Mouse (Mus musculus): ENCODE measurements around the gene Emc9. TPM values are rescaled to one million over a fixed set of nuclear protein-coding genes. Genes with fewer than 3 reads are reported as not detected.

Gene Emc9
- polyA plus RNA-seq, 1 experiment from 2014 or later: 2.1 TPM

GRCm38 (mm10) chr14:55554635-55555034, 30.5 kb downstream of the Emc9 start:
- no peak overlapping the region for H3K4me2 ChIP-seq
- H3K27ac ChIP-seq (ENCODE audit: low read depth): no peak overlapping the region
- H3K4me1 ChIP-seq (ENCODE audit: insufficient read depth): no peaks in the 10 kb centered on the region
- H3K36me3 ChIP-seq (ENCODE audit: insufficient read depth): peaks cover 7% of the 10 kb centered on the region; the same call in 1 of the 2 replicates
- H3K9ac ChIP-seq: no peak overlapping the region
- ATAC-seq (ENCODE audit: insufficient read depth) (no peak), DNase-seq (no peak)
- no peaks in the 10 kb centered on the region for H3K27me3 ChIP-seq (ENCODE audit: insufficient read depth, low read length)
- H3K4me3 ChIP-seq (ENCODE audit: low read depth, low read length): no peak overlapping the region
- H3K9me3 ChIP-seq (ENCODE audit: low read depth, low read length): no peaks in the 10 kb centered on the region
- no peak for TF ChIP-seq CTCF (IDR thresholded peaks at IDR 0.05; ENCODE audit: low read depth)

DNA sequence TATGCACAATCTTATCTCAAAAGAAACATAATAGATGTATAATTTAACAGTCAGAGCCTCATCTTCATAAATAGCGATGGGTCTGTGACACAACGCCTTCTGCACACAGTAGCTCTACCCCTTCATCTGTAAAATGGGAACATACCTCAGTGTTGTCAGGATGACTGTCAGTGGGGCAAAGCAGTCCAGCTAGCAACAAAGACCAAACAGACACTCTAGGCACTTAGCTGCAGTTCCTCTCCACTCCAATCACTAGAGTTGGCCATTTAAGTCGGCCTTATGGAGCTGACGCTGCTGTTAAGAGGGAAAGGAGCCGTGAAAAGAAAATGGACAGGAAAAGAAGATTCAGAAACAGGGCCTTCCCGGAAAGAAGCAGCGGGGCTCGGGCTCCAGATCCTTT, 33.3 kb downstream of the Emc9 start:
- no peak overlapping the region for H3K9ac ChIP-seq
- no peak for TF ChIP-seq CTCF (IDR thresholded peaks at IDR 0.05; ENCODE audit: low read depth)
- ATAC-seq (ENCODE audit: insufficient read depth): no peak
- H3K9me3 ChIP-seq (ENCODE audit: low read depth, low read length): no peaks in the 10 kb centered on the region
- no peak overlapping the region for H3K4me3 ChIP-seq (ENCODE audit: low read depth, low read length)
- no peaks in the 10 kb centered on the region for H3K4me1 ChIP-seq (ENCODE audit: insufficient read depth)
- no peak for DNase-seq
- H3K4me2 ChIP-seq: no peak overlapping the region
- 87% methylated on average over 8 of the region's 8 CpGs for WGBS
- no peak overlapping the region for H3K27ac ChIP-seq (ENCODE audit: low read depth)
- no peaks in the 10 kb centered on the region for H3K27me3 ChIP-seq (ENCODE audit: insufficient read depth, low read length)
- peaks cover 34% of the 10 kb centered on the region for H3K36me3 ChIP-seq (ENCODE audit: insufficient read depth)

DNA sequence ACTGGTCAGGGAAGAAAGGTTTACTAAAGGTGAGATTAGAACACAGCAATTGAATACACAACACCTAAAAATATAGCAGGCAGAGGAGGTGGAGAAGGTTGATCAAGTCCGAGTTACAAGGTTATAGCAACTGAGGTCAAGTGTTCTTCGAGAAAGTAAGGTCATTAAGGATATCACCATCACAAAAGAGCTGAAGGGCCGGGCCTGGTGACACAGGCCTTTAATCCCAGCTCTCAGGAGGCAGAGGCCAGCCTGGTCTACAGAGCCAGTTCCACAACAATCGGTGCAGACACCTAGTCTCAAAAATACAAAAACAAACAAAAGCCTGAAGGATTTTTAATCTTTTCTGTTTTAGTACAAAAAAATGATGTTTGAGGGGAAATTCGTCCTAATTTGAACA, 33.8 kb downstream of the Emc9 start:
- Histone ChIP-seq H3K27ac (ENCODE audit: low read depth) (no peak overlapping the region), H3K36me3 (ENCODE audit: insufficient read depth) (peaks cover 37% of the 10 kb centered on the region), H3K9me3 (ENCODE audit: low read depth, low read length) (no peaks in the 10 kb centered on the region), H3K4me3 (ENCODE audit: low read depth, low read length) (no peak overlapping the region), H3K9ac (no peak overlapping the region), H3K27me3 (ENCODE audit: insufficient read depth, low read length) (no peaks in the 10 kb centered on the region), H3K4me2 (no peak overlapping the region), H3K4me1 (ENCODE audit: insufficient read depth) (no peaks in the 10 kb centered on the region)
- TF ChIP-seq CTCF (IDR thresholded peaks at IDR 0.05; ENCODE audit: low read depth): no peak
- DNase-seq: no peak
- WGBS: 59% methylated on average over 5 of the region's 5 CpGs
- ATAC-seq (ENCODE audit: insufficient read depth): no peak

- no peak for DNase-seq
- TF ChIP-seq CTCF (IDR thresholded peaks at IDR 0.05; ENCODE audit: low read depth): no peak
- H3K36me3 ChIP-seq (ENCODE audit: insufficient read depth): peaks cover 48% of the 10 kb centered on the region
- 88% methylated on average over 6 of the region's 6 CpGs for WGBS
- H3K9me3 ChIP-seq (ENCODE audit: low read depth, low read length): no peaks in the 10 kb centered on the region
- ATAC-seq (ENCODE audit: insufficient read depth): no peak
- no peak overlapping the region for H3K4me3 ChIP-seq (ENCODE audit: low read depth, low read length)
- H3K4me1 ChIP-seq (ENCODE audit: insufficient read depth): no peaks in the 10 kb centered on the region
- no peak overlapping the region for H3K9ac ChIP-seq
- no peak overlapping the region for H3K27ac ChIP-seq (ENCODE audit: low read depth)
- H3K4me2 ChIP-seq: no peak overlapping the region
- H3K27me3 ChIP-seq (ENCODE audit: insufficient read depth, low read length): no peaks in the 10 kb centered on the region
Observed at GRCm38 (mm10) chr14:55550191-55550590, 34.9 kb downstream of the Emc9 start.

GRCm38 (mm10) chr14:55544334-55544733, 40.8 kb downstream of the Emc9 start:
- no peak for DNase-seq
- Histone ChIP-seq H3K27ac (ENCODE audit: low read depth) (no peak overlapping the region), H3K27me3 (ENCODE audit: insufficient read depth, low read length) (no peaks in the 10 kb centered on the region), H3K9me3 (ENCODE audit: low read depth, low read length) (no peaks in the 10 kb centered on the region), H3K36me3 (ENCODE audit: insufficient read depth) (peaks cover 68% of the 10 kb centered on the region), H3K4me1 (ENCODE audit: insufficient read depth) (peaks cover 4% of the 10 kb centered on the region; the same call in 1 of the 2 replicates), H3K4me2 (no peak overlapping the region), H3K4me3 (ENCODE audit: low read depth, low read length) (no peak overlapping the region), H3K9ac (no peak overlapping the region)
- WGBS: 73% methylated on average over 9 of the region's 9 CpGs
- no peak for TF ChIP-seq CTCF (IDR thresholded peaks at IDR 0.05; ENCODE audit: low read depth)
- no peak for ATAC-seq (ENCODE audit: insufficient read depth)

GRCm38 (mm10) chr14:55542268-55542667, 42.8 kb downstream of the Emc9 start:
- no peak for ATAC-seq (ENCODE audit: insufficient read depth)
- H3K27ac ChIP-seq (ENCODE audit: low read depth): no peak overlapping the region
- TF ChIP-seq CTCF (IDR thresholded peaks at IDR 0.05; ENCODE audit: low read depth): no peak
- no peak overlapping the region for H3K4me2 ChIP-seq
- H3K4me3 ChIP-seq (ENCODE audit: low read depth, low read length): no peak overlapping the region
- WGBS: 92% methylated on average over 12 of the region's 12 CpGs
- DNase-seq: no peak
- no peaks in the 10 kb centered on the region for H3K9me3 ChIP-seq (ENCODE audit: low read depth, low read length)
- H3K4me1 ChIP-seq (ENCODE audit: insufficient read depth): peaks cover 4% of the 10 kb centered on the region; the same call in 1 of the 2 replicates
- H3K36me3 ChIP-seq (ENCODE audit: insufficient read depth): peaks cover 48% of the 10 kb centered on the region
- no peaks in the 10 kb centered on the region for H3K27me3 ChIP-seq (ENCODE audit: insufficient read depth, low read length)
- H3K9ac ChIP-seq: no peak overlapping the region

DNA sequence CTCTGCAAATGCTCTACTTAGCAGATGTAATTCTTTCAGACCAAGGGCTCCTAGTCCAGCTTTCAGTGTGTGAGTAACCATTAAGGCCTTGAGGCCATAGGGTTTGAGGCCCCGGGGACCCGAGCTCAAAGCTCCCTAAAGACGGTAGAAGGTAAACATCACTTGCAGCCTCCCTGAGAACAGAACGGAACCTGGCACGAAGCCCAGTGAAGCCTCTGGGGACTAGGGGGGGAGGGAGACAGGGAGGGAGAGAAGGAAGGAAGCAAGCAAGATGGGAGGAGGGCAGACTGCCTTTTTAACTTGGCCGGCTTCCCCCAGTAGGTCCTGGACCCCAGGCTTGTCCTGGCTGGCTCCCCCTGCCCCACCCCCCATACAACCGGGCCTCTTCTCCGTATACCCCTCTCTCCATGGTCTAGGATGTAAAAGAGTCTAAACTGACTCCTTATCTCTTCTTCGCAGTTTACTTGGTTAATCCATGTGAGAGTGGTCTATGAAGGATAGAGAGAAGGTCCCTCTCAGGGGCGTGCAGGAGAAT, 44.2 kb downstream of the Emc9 start:
- DNase-seq: peak; percentile 90
- peak; percentile 55 for ATAC-seq (ENCODE audit: insufficient read depth)
- peak overlapping the region; percentile 95 for H3K27ac ChIP-seq (ENCODE audit: low read depth)
- H3K4me3 ChIP-seq (ENCODE audit: low read depth, low read length): peak overlapping the region; percentile 65
- H3K4me2 ChIP-seq: peak overlapping the region; percentile 75
- no peaks in the 10 kb centered on the region for H3K9me3 ChIP-seq (ENCODE audit: low read depth, low read length)
- peak overlapping the region; percentile 68 for H3K9ac ChIP-seq
- H3K4me1 ChIP-seq (ENCODE audit: insufficient read depth): peaks cover 4% of the 10 kb centered on the region; the same call in 1 of the 2 replicates
- no peaks in the 10 kb centered on the region for H3K27me3 ChIP-seq (ENCODE audit: insufficient read depth, low read length)
- 2% methylated on average over 10 of the region's 10 CpGs for WGBS
- H3K36me3 ChIP-seq (ENCODE audit: insufficient read depth): peaks cover 36% of the 10 kb centered on the region
- no peak for TF ChIP-seq CTCF (IDR thresholded peaks at IDR 0.05; ENCODE audit: low read depth)

Data from lung, embryonic 14.5 days (tissue).